Mouse (Mus musculus) neural tube, embryonic 13.5 days (tissue): ENCODE measurements at regions not wholly inside any gene's neighbourhood (a gene's known extent, or its start where the extent isn't known, plus 50 kb on each side); places are given as distances from the start of the nearest gene placed in this dataset.

Experiments used
- ATAC-seq: fragments of 200-750 bp; cut with Nextera tagmentation; 2 replicates; pipeline ENCODE4 v1.8.0; 2017; ENCODE audit warnings: low read depth, mild to moderate bottlenecking, moderate TSS enrichment, moderate library complexity
- H3K27ac ChIP-seq: fragments of 300-500 bp; sonication (generic); replicated peaks from 2 replicates; pipeline ENCODE4 v1.5.1; 2015; ENCODE audit warnings: moderate library complexity, mild to moderate bottlenecking, inconsistent platforms
- H3K27me3 ChIP-seq: fragments of 300-500 bp; sonication (generic); 2 replicates; pipeline ENCODE4 v1.6.1; 2015; ENCODE audit warnings: mild to moderate bottlenecking, inconsistent platforms
- H3K36me3 ChIP-seq: fragments of 300-500 bp; sonication (generic); 2 replicates; pipeline ENCODE4 v1.6.1; 2015; ENCODE audit warnings: mild to moderate bottlenecking, inconsistent platforms
- H3K4me1 ChIP-seq: fragments of 300-500 bp; sonication (generic); replicated peaks from 2 replicates; pipeline ENCODE4 v1.6.1; 2015; ENCODE audit warnings: inconsistent platforms
- H3K4me2 ChIP-seq: fragments of 300-500 bp; sonication (generic); 2 replicates; pipeline ENCODE4 v1.6.1; 2015; ENCODE audit warnings: inconsistent platforms, mild to moderate bottlenecking, moderate library complexity
- H3K4me3 ChIP-seq: fragments of 300-500 bp; sonication (generic); 2 replicates; pipeline ENCODE4 v1.5.1; 2015; ENCODE audit warnings: mild to moderate bottlenecking, inconsistent platforms
- H3K9ac ChIP-seq: fragments of 300-500 bp; sonication (generic); 2 replicates; pipeline ENCODE4 v1.6.1; 2015; ENCODE audit warnings: moderate library complexity, mild to moderate bottlenecking, inconsistent platforms
- H3K9me3 ChIP-seq: fragments of 300-500 bp; sonication (generic); 2 replicates; pipeline ENCODE4 v1.6.1; 2016; ENCODE audit warnings: inconsistent platforms
- WGBS: fragments of 180-500 bp; shearing (Covaris S2); methylation state at CpG from one replicate; pipeline ENCODE4 v1.1.7; 2015; 5-methylcytosine and 5-hydroxymethylcytosine counted together

DNA sequence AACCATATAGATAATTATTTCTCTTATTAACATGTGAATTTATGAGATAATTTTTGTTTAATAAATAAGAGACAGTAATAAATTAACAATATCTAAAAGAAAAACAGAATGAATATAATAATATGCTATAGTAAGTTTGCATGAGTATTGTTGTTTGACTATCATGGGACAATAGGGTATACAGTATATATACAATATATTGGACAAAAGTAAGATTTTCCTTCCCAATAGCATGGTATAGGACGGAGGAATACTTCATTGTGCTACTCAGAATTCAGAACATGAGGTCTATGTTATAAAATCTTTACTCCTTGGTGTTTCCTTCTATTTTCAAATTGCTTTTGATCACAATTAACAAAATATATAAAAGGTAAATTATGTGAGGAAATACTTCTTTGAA, 771.0 kb upstream of the Pcdh20 start:
- no peak for ATAC-seq
- no peaks in the 10 kb centered on the region for H3K36me3 ChIP-seq
- H3K9me3 ChIP-seq: no peaks in the 10 kb centered on the region
- no peak overlapping the region for H3K4me3 ChIP-seq
- H3K4me1 ChIP-seq: no peaks in the 10 kb centered on the region
- H3K27ac ChIP-seq: no peak overlapping the region
- H3K27me3 ChIP-seq: no peaks in the 10 kb centered on the region
- H3K9ac ChIP-seq: no peak overlapping the region
- H3K4me2 ChIP-seq: no peak overlapping the region
- WGBS: 89% methylated on average over 1 of the region's 1 CpGs

DNA sequence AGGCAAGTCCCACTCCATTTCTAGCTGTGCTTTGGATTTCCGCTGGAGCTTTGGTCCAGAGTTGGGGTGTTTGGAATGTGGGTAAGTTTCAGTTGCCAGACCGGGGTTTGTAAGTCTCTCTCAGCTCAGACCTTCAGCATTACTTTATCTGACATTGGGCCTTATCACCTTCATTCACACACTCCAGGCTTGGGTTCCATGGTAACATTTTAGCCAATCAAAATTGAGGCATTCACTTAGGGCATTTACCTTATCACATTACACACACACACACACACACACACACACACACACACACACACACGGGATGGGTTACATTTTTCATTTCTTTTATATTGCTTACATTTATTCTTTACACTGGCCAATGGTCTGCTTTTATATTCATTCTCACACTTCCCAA, 765.3 kb upstream of the Pcdh20 start:
- no peak for ATAC-seq
- Histone ChIP-seq H3K4me3 (no peak overlapping the region), H3K27me3 (no peaks in the 10 kb centered on the region), H3K4me2 (no peak overlapping the region), H3K9me3 (no peaks in the 10 kb centered on the region), H3K4me1 (no peaks in the 10 kb centered on the region), H3K9ac (no peak overlapping the region), H3K36me3 (no peaks in the 10 kb centered on the region), H3K27ac (no peak overlapping the region)
- 84% methylated on average over 3 of the region's 3 CpGs for WGBS

DNA sequence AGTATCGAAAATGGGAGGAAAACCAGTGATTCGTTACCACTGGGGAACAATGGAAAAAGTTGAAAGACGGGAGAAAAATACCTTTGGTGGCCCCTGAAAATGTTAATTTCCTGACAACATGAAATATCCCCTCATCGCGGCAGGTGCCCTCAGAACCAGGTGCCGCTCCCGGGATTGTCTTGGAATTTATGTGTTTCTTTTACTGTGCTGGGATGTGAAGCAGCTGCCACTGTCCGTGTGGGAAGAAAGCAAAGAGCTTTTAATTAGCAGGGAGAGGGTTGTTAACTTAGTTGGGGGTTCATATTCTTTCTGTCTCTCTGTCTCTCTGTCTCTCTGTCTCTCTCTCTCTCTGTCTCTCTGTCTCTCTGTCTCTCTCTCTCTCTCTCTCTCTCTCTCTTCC, 759.3 kb upstream of the Pcdh20 start:
- Histone ChIP-seq H3K4me3 (peak overlapping the region; percentile 16), H3K4me2 (peak overlapping the region; percentile 44), H3K4me1 (peaks cover 7% of the 10 kb centered on the region), H3K27ac (no peak overlapping the region), H3K9me3 (no peaks in the 10 kb centered on the region), H3K9ac (0 out of 2 replicates have a peak overlapping the region, but pooled peaks have one; percentile 22), H3K36me3 (no peaks in the 10 kb centered on the region), H3K27me3 (no peaks in the 10 kb centered on the region)
- no peak for ATAC-seq
- WGBS: 15% methylated on average over 8 of the region's 8 CpGs

DNA sequence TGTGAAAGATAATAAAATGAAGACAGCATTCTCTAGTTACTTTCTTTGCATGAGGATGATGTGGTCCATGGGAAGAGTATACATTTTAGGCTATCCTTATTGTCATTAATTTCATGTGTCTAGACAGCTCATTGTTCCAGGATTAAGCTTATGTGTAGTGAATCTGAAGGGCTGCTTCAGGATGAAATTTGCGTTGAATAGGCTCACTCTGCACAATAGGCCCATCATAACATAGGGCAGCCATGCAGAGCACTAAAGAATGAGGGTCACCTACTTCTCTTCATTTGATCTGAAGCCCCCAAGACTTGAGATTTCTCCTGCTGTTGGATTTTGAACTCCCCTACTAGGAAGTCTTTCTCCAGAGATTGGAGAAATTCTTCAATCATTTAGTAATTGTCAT, 746.2 kb upstream of the Pcdh20 start:
- H3K9ac ChIP-seq: no peak overlapping the region
- no peak overlapping the region for H3K4me2 ChIP-seq
- no peaks in the 10 kb centered on the region for H3K27me3 ChIP-seq
- no peaks in the 10 kb centered on the region for H3K9me3 ChIP-seq
- no peak overlapping the region for H3K4me3 ChIP-seq
- no peak overlapping the region for H3K27ac ChIP-seq
- no peaks in the 10 kb centered on the region for H3K36me3 ChIP-seq
- H3K4me1 ChIP-seq: no peaks in the 10 kb centered on the region
- no peak for ATAC-seq
- 71% methylated on average over 1 of the region's 1 CpGs for WGBS

DNA sequence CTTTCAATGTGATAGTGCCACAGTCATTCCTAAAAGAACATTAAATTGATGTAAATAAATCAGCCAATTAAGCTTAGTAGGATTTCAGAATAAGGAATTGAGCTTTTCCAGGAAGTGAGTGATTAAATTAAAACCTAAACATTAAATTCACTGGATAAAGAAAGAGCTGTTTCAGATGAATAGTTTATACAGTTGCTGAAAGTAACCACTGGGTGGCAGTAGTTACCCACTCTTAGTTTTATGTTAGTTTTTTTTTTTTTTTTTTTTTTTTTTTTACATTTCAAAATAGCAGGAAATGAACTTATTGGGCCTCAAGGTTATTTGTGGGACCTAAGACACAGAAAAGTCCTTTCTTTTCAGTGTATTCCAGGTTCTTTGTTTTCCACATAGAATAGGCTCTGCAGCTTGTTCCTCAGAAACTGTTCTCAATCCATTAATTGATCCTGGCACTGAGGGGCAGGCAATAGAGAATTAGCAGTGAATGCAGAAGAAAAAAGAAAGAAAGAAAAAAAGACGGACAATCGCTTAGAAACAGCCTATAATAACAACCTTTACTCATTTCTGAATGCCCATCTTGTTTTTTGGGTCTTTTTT, 710.3 kb upstream of the Pcdh20 start:
- H3K4me2 ChIP-seq: no peak overlapping the region
- H3K4me3 ChIP-seq: no peak overlapping the region
- H3K9ac ChIP-seq: no peak overlapping the region
- H3K36me3 ChIP-seq: no peaks in the 10 kb centered on the region
- no peak overlapping the region for H3K27ac ChIP-seq
- H3K4me1 ChIP-seq: no peaks in the 10 kb centered on the region
- H3K27me3 ChIP-seq: no peaks in the 10 kb centered on the region
- ATAC-seq: no peak
- WGBS: 38% methylated on average over 2 of the region's 2 CpGs
- H3K9me3 ChIP-seq: no peaks in the 10 kb centered on the region

DNA sequence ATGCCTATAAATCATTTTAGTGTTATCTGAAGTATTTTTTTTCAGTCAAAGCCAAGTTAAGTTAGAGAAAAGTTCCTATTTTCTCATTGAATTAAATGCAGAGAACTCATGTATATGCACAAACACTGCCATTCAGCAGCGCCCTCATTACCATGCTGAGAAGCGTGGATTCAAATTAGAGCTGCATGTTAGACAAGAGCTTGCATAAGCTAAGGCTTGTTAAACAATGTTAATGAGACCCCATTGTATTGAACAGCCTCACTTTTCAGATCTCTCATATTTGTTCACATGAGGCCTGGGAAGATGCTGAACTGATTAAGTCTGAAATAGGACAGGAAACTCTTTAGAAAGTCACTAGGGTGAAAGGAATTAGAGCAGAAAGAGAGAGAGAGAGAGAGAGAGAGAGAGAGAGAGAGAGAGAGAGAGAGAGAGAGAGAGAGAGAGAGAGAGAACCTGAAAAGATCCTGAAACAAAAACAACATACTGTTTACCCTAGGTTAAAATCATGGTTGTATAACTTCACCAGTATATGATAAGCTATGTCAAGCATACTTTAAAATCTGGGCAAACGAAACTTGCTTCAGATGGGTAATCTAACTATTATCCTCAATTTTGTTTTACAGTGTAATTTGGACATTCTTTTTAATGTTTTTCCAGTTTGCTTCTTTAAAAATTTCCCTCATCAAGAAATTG, 671.9 kb upstream of the Pcdh20 start:
- ATAC-seq: no peak
- 59% methylated on average over 3 of the region's 3 CpGs for WGBS
- Histone ChIP-seq H3K27ac (no peak overlapping the region), H3K4me2 (no peak overlapping the region), H3K9ac (no peak overlapping the region), H3K36me3 (no peaks in the 10 kb centered on the region), H3K4me3 (no peak overlapping the region), H3K9me3 (no peaks in the 10 kb centered on the region), H3K4me1 (no peaks in the 10 kb centered on the region), H3K27me3 (no peaks in the 10 kb centered on the region)

DNA sequence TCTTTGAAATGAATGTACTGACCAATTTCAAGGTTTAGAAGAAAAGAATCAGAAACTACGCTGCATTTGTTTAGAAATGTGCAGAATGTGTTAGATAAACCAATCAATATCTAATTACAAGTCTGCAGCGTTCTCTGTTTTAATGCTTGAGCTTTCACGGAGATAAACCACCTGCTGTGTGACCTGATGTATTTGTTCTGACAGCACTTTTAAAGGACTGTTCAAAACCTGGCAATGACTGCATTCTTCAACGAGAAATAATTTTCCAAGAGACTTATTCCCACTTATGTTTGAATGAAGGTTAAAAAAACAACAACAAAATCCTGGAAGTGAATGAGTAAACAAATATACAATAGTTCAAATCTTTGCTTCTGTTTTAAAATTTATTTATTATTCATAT, 628.1 kb upstream of the Pcdh20 start:
- H3K36me3 ChIP-seq: no peaks in the 10 kb centered on the region
- H3K4me2 ChIP-seq: no peak overlapping the region
- H3K27ac ChIP-seq: no peak overlapping the region
- no peaks in the 10 kb centered on the region for H3K9me3 ChIP-seq
- H3K4me1 ChIP-seq: no peaks in the 10 kb centered on the region
- H3K9ac ChIP-seq: no peak overlapping the region
- H3K4me3 ChIP-seq: no peak overlapping the region
- no peaks in the 10 kb centered on the region for H3K27me3 ChIP-seq
- 42% methylated on average over 4 of the region's 4 CpGs for WGBS
- no peak for ATAC-seq

DNA sequence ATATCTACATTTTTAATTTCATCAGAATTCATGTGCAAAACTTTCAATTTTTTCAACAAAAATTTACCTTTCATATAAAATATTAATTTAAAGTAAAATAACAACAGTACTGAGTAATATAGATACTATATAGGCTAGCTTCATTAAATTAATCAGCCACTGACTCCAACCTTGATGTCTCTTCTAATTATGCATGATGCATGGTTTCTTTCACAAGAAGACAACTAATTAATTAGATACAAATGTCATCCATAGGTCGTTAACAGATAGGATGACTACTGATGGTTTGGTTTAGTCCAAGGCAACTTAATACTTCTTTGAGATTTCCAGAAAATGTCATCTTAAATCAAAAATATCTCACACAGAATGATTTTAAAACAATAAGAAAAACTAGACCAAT, 618.5 kb upstream of the Pcdh20 start:
- Histone ChIP-seq H3K9me3 (no peaks in the 10 kb centered on the region), H3K4me3 (no peak overlapping the region), H3K4me1 (no peaks in the 10 kb centered on the region), H3K36me3 (no peaks in the 10 kb centered on the region), H3K27ac (no peak overlapping the region), H3K9ac (no peak overlapping the region), H3K27me3 (no peaks in the 10 kb centered on the region), H3K4me2 (no peak overlapping the region)
- 80% methylated on average over 1 of the region's 1 CpGs for WGBS
- no peak for ATAC-seq

DNA sequence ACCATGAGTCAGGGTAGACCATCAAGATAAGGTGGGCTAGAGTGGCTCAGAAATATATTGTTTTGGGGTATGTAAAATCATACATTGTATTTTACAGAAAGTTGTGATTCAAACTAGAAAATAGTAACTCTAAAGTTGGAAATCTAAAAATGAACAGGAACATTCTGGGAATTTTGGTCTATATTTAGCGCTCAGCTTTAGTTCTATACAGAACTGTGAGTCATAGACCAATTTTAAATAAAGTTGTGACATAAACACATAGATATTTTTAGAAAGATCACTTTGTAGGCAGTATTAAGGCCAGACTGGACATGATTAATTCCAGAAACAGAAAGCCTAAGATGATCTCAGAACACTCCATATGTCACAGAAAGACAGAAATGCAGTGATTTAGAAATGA, 604.8 kb upstream of the Pcdh20 start:
- ATAC-seq: no peak
- 92% methylated on average over 1 of the region's 1 CpGs for WGBS
- no peak overlapping the region for H3K27ac ChIP-seq
- no peaks in the 10 kb centered on the region for H3K36me3 ChIP-seq
- no peaks in the 10 kb centered on the region for H3K4me1 ChIP-seq
- no peaks in the 10 kb centered on the region for H3K9me3 ChIP-seq
- H3K4me3 ChIP-seq: no peak overlapping the region
- no peaks in the 10 kb centered on the region for H3K27me3 ChIP-seq
- H3K4me2 ChIP-seq: no peak overlapping the region
- no peak overlapping the region for H3K9ac ChIP-seq

DNA sequence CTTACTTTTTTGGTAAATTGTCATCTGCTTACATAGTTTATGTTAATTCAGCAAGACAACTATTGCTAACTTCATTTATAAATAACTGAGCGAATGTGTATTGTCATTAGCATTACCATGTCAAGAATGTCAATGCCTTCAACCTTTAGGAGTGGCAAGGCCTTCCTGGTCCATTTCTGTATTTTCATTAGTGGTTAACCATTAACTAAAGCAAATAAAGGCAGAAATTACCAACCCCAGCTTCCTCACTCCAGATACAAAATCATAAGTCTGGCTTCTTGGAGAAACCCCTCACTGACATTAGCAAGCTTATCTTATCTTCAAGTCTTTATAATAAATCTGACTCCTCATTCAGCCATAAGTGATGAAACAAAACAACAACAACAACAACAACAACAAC, 592.8 kb upstream of the Pcdh20 start:
- no peak overlapping the region for H3K9ac ChIP-seq
- H3K4me3 ChIP-seq: no peak overlapping the region
- WGBS: 94% methylated on average over 1 of the region's 1 CpGs
- no peaks in the 10 kb centered on the region for H3K9me3 ChIP-seq
- H3K4me1 ChIP-seq: no peaks in the 10 kb centered on the region
- no peak for ATAC-seq
- H3K4me2 ChIP-seq: no peak overlapping the region
- H3K36me3 ChIP-seq: no peaks in the 10 kb centered on the region
- H3K27ac ChIP-seq: no peak overlapping the region
- H3K27me3 ChIP-seq: no peaks in the 10 kb centered on the region

DNA sequence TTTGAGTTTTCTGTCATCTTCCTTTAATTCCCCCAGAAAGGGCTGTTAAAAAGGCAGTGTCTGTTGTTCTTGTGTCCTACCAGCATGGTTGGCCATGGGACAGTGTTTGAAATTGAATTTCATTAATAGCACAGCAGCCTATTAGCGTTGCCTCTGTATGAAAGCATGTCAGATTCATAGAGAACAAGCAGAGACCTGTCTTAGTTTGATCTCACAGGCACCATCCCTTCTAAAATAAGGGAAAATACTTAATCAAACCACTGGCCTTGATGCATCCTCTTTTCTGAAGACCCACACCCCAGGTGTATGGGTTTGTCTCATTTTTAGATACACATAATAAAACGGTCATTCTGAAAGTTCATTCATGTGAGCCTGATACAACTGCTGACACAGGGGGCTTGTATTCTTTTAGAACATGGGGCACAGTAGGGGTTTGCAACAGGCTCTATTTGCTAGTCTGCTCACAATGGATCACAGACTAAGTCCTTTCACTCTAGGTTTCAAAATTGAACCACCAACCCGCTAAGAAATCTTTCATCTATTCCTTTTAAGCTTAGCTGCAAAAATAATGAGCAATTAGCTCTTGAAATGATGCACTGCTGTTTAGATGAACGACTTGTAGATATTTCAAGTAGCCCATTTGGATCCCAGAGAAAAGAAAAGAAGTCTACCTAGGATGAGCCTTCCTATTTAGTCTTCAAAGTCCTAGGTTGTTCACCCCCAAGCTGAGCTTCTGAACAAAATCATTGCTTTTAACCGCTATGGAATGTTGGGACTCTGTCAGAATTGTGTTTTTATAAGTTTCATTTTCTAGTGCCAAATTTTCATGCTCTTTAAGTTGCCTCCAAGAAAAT, 591.6 kb upstream of the Pcdh20 start:
- 74% methylated on average over 5 of the region's 5 CpGs for WGBS
- Histone ChIP-seq H3K4me1 (no peaks in the 10 kb centered on the region), H3K27ac (no peak overlapping the region), H3K9me3 (no peaks in the 10 kb centered on the region), H3K9ac (no peak overlapping the region), H3K36me3 (no peaks in the 10 kb centered on the region), H3K27me3 (no peaks in the 10 kb centered on the region), H3K4me3 (no peak overlapping the region), H3K4me2 (no peak overlapping the region)
- ATAC-seq: no peak

DNA sequence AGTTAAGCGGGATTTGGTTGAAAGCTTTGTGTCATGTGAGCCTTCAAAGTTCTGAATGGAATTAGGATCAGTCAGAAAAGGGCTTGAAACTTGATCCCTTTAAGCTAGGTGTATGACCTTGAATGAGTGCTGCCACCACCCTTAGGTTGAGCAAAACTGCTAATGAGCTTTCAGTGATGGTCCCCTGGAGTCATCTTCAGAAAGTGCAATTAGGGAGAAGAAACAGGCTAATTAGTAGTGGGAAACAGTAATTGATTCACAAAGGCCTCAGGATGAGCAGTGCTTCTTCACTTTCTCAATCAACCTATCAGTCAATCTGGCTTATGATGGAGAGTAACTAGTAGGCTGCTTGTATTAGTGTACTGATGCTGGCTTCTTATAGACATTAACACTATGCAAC, 590.1 kb upstream of the Pcdh20 start:
- H3K9ac ChIP-seq: no peak overlapping the region
- no peak overlapping the region for H3K27ac ChIP-seq
- no peak overlapping the region for H3K4me3 ChIP-seq
- WGBS: 64% methylated on average over 1 of the region's 1 CpGs
- H3K9me3 ChIP-seq: no peaks in the 10 kb centered on the region
- no peaks in the 10 kb centered on the region for H3K36me3 ChIP-seq
- no peaks in the 10 kb centered on the region for H3K27me3 ChIP-seq
- no peaks in the 10 kb centered on the region for H3K4me1 ChIP-seq
- no peak overlapping the region for H3K4me2 ChIP-seq
- ATAC-seq: no peak
